Mouse (Mus musculus) limb, embryonic 11.5 days (tissue): Measurements from ENCODE around the gene Zfp982. TPM values are rescaled to one million over a fixed set of nuclear protein-coding genes. Genes with fewer than 3 reads are reported as not detected.
"Not testable (repeated sequence)": the region's sequence is repeated elsewhere in the genome, so short reads cannot be mapped to it uniquely, and the experiment has no call there.

Experiments used
- ATAC-seq: fragments of 200-750 bp; cut with Nextera tagmentation; 2 replicates; pipeline ENCODE4 v1.8.0; 2017; ENCODE audit warnings: low read depth; ENCODE audit not compliant: insufficient number of reproducible peaks, low FRiP score, low TSS enrichment
- DNase-seq: peaks from one replicate; pipeline ENCODE4 v3.0.0-alpha.2; 2015; ENCODE audit warnings: low spot score
- H3K27ac ChIP-seq: fragments of 300-500 bp; sonication (generic); replicated peaks from 2 replicates; pipeline ENCODE4 v1.5.1; 2014; ENCODE audit warnings: low read depth, mild to moderate bottlenecking, low read length
- H3K27me3 ChIP-seq: fragments of 300-500 bp; sonication (generic); 2 replicates; pipeline ENCODE4 v1.6.1; 2014; ENCODE audit warnings: mild to moderate bottlenecking, low read length, mixed read lengths; ENCODE audit not compliant: control insufficient read depth, insufficient read depth
- H3K36me3 ChIP-seq: fragments of 300-500 bp; sonication (generic); 2 replicates; pipeline ENCODE4 v1.6.1; 2014; ENCODE audit warnings: mild to moderate bottlenecking, low read length, moderate library complexity, mixed read lengths; ENCODE audit not compliant: control insufficient read depth, insufficient read depth
- H3K4me1 ChIP-seq: fragments of 300-500 bp; sonication (generic); 2 replicates; pipeline ENCODE4 v1.6.1; 2014; ENCODE audit warnings: low read length, mixed read lengths; ENCODE audit not compliant: control insufficient read depth, insufficient read depth
- H3K4me2 ChIP-seq: fragments of 300-500 bp; sonication (generic); 2 replicates; pipeline ENCODE4 v1.6.1; 2014; ENCODE audit warnings: low read depth, mild to moderate bottlenecking, moderate library complexity; ENCODE audit not compliant: severe bottlenecking
- H3K4me3 ChIP-seq: fragments of 300-500 bp; sonication (generic); 2 replicates; pipeline ENCODE4 v1.5.1; 2014; ENCODE audit warnings: low read depth, low read length
- H3K9ac ChIP-seq: fragments of 300-500 bp; sonication (generic); 2 replicates; pipeline ENCODE4 v1.6.1; 2014; ENCODE audit warnings: mild to moderate bottlenecking, low read length
- H3K9me3 ChIP-seq: fragments of 300-500 bp; sonication (generic); 2 replicates; pipeline ENCODE4 v1.6.1; 2016; ENCODE audit warnings: low read length; ENCODE audit not compliant: control insufficient read depth
- WGBS: fragments of 180-500 bp; shearing (Covaris S2); extraction: QIAGEN DNeasy Blood & Tissue Kit; methylation state at CpG from one replicate; pipeline ENCODE4 v1.1.7; 2014; 5-methylcytosine and 5-hydroxymethylcytosine counted together
- polyA plus RNA-seq: library from polyadenylated mRNA; unstranded; fragments of >200 nt; fragmentation: Nextera tagmentation; extraction: Ambion mirVana; gene quantifications from 2 replicates; pipeline ENCODE4 v1.2.1, GENCODE M21; 2014

Gene Zfp982
- polyA plus RNA-seq, 1 experiment from 2014 or later = 8.2 TPM

DNA sequence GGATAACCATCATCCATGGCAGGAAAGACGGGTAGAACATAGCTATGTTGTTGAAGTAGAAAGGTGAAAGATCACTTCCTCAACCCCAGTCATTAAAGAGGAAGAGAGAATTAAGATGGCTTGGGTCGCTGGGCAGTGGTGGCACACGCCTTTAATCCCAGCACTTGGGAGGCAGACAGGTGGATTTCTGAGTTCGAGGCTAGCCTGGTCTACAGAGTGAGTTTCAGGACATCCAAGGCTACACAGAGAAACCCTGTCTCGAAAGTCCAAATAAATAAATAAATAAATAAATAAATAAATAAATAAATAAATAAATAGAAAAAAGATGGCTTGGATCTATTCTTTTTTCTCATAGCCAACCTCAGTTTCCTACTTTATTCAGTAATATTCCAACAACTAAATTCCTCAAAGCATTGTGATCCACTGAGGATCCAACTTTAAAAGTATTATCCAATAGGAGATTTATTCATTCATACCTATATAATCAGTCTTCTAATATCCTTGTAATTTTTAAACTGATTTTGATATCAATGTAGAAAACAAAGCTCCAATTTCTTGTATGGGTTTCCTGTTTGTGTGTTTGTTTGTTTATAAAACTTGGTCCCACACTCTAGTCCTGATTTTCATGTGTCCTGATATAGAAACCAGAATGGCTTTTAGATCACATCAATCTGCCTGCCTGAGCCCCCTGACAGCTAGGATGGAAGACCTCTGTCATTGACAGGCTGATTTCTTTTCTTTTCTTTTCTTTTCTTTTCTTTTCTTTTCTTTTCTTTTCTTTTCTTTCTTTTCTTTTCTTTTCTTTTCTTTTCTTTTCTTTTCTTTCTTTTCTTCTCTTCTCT, 6.8 kb downstream of the Zfp982 start:
- peak; percentile 68 for ATAC-seq
- H3K9ac ChIP-seq, H3K9me3 ChIP-seq, H3K4me2 ChIP-seq, H3K27ac ChIP-seq, H3K36me3 ChIP-seq, H3K27me3 ChIP-seq, DNase-seq, H3K4me1 ChIP-seq, H3K4me3 ChIP-seq: not testable (repeated sequence)
- WGBS = 88% methylated on average over 5 of the region's 5 CpGs

DNA sequence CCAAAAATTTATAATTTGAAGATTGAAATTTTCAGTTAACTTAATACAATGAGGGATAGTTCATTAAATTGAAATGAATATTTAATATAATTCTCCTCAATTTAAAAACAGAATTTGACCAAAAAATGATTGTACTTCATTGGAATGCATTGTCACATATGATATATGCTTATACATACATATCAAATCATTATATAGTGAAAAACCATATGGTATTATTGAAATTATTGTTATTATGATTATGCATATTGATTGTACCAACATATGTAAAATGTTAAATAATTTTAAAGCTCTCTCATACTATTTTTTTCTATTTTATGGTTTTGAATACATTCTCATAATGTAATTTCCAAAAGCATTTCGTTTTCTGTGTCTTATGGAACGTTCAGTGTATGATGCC, 17.0 kb downstream of the Zfp982 start:
- H3K27me3 ChIP-seq = no peaks in the 10 kb centered on the region
- WGBS = 89% methylated on average over 2 of the region's 2 CpGs
- no peak overlapping the region for H3K4me2 ChIP-seq
- no peaks in the 10 kb centered on the region for H3K4me1 ChIP-seq
- DNase-seq (no peak), ATAC-seq (peak; percentile 49)
- H3K9me3 ChIP-seq = peaks cover 8% of the 10 kb centered on the region; the same call in 1 of the 2 replicates
- H3K36me3 ChIP-seq = 0 out of 2 replicates have a peak, but pooled peaks cover 2% of the 10 kb centered on the region
- H3K4me3 ChIP-seq = no peak overlapping the region
- H3K27ac ChIP-seq = no peak overlapping the region
- H3K9ac ChIP-seq = no peak overlapping the region

- Histone ChIP-seq H3K27ac (no peak overlapping the region), H3K9ac (no peak overlapping the region), H3K4me3 (no peak overlapping the region), H3K4me1 (no peaks in the 10 kb centered on the region), H3K9me3 (peaks cover 20% of the 10 kb centered on the region), H3K27me3 (no peaks in the 10 kb centered on the region), H3K36me3 (no peaks in the 10 kb centered on the region), H3K4me2 (no peak overlapping the region)
- ATAC-seq = 0 out of 2 replicates have a peak, but pooled peaks have one; percentile 11
- DNase-seq = no peak
- WGBS = 76% methylated on average over 2 of the region's 2 CpGs
These were observed 26.8 kb downstream of the Zfp982 start for GRCm38 (mm10) chr4:147518981-147519380.

DNA sequence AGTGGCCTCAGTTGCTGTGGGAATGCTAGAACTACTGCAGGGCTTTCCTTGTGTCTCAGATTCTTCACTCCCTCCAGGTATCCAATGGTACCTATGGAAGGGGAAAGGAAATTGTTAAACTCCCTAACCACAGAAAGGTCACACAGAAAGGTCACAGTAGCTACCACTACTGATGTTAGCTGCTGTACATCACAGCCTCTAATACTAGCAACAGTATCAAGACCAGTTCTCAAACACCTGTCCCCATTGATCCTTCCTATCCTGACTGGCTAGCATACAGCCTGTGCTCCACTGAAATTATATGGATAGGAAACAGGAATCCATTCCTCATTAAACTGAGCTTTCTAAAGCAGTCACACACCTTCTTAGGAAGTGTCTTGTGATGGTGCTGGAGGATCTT, 27.9 kb downstream of the Zfp982 start:
- H3K27me3 ChIP-seq = no peaks in the 10 kb centered on the region
- no peaks in the 10 kb centered on the region for H3K36me3 ChIP-seq
- H3K27ac ChIP-seq = no peak overlapping the region
- H3K4me2 ChIP-seq = no peak overlapping the region
- no peak overlapping the region for H3K9ac ChIP-seq
- no peaks in the 10 kb centered on the region for H3K4me1 ChIP-seq
- DNase-seq (no peak), ATAC-seq (peak; percentile 24; the same call in 1 of the 2 replicates)
- peaks cover 21% of the 10 kb centered on the region for H3K9me3 ChIP-seq
- no peak overlapping the region for H3K4me3 ChIP-seq

- WGBS = 88% methylated on average over 1 of the region's 1 CpGs
- H3K9me3 ChIP-seq = peaks cover 24% of the 10 kb centered on the region
These were observed 32.9 kb downstream of the Zfp982 start for GRCm38 (mm10) chr4:147525125-147525524.

GRCm38 (mm10) chr4:147530366-147530765, 38.1 kb downstream of the Zfp982 start:
- Histone ChIP-seq H3K4me2 (no peak overlapping the region), H3K4me1 (no peaks in the 10 kb centered on the region), H3K27me3 (no peaks in the 10 kb centered on the region), H3K9me3 (peaks cover 9% of the 10 kb centered on the region), H3K4me3 (no peak overlapping the region), H3K27ac (no peak overlapping the region), H3K36me3 (no peaks in the 10 kb centered on the region), H3K9ac (no peak overlapping the region)
- DNase-seq (no peak), ATAC-seq (no peak)
- 89% methylated on average over 1 of the region's 1 CpGs for WGBS

More at GRCm38 (mm10) chr4:147525125-147525524, 32.9 kb downstream of the Zfp982 start:
- Histone ChIP-seq H3K27me3 (no peaks in the 10 kb centered on the region), H3K36me3 (no peaks in the 10 kb centered on the region), H3K4me2 (no peak overlapping the region), H3K4me1 (no peaks in the 10 kb centered on the region), H3K4me3 (no peak overlapping the region), H3K27ac (no peak overlapping the region), H3K9ac (no peak overlapping the region)
- ATAC-seq (no peak), DNase-seq (no peak)

DNA sequence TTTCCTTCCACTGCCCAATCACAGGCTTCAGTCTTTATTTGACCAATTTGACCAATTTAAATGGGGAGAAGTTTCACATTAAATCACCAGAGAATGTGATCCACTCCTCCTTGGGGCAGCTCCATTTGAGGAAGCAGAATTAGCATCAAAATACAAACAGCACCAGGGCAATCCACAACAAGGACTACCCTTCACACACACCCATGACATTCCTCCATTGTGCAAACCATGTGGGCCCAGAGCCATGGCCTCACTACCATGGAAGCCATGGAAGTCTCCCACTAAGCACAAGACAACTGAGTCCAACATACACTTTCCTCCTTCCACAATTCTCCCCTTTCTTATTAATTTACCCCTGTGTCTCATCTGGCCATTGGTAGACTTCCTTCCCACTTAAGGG, 43.7 kb downstream of the Zfp982 start:
- not testable (repeated sequence) for ATAC-seq, H3K4me3 ChIP-seq, H3K27ac ChIP-seq, H3K36me3 ChIP-seq, H3K4me1 ChIP-seq, H3K27me3 ChIP-seq, H3K4me2 ChIP-seq, H3K9ac ChIP-seq, DNase-seq
- H3K9me3 ChIP-seq = peaks cover 21% of the 10 kb centered on the region; the same call in 1 of the 2 replicates

DNA sequence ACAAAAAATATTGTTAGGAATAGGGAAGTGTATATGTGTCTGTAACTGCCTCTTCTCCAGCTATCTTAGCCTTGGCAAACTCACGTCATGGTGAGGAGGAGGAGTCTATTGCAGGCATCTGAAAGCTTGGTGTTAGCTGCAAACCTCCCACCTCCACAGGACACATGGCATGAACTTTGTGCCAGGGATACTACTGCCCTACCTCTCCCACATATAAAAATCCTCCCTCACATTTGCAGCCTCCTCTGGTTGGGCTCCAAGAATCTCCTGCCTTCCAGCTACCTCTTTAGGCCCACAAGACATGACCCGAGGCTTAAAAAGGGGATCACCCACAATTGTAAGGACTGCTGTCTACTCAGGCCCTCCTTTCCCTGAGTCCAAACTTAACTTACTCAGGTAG, 45.5 kb downstream of the Zfp982 start:
- H3K27ac ChIP-seq = no peak overlapping the region
- no peaks in the 10 kb centered on the region for H3K4me1 ChIP-seq
- ATAC-seq (peak; percentile 57; the same call in 1 of the 2 replicates), DNase-seq (no peak)
- no peak overlapping the region for H3K4me2 ChIP-seq
- no peaks in the 10 kb centered on the region for H3K36me3 ChIP-seq
- H3K9ac ChIP-seq = no peak overlapping the region
- WGBS = 75% methylated on average over 2 of the region's 2 CpGs
- no peaks in the 10 kb centered on the region for H3K27me3 ChIP-seq
- peaks cover 21% of the 10 kb centered on the region; the same call in 1 of the 2 replicates for H3K9me3 ChIP-seq
- H3K4me3 ChIP-seq = no peak overlapping the region
